In the genomic region with DNA sequence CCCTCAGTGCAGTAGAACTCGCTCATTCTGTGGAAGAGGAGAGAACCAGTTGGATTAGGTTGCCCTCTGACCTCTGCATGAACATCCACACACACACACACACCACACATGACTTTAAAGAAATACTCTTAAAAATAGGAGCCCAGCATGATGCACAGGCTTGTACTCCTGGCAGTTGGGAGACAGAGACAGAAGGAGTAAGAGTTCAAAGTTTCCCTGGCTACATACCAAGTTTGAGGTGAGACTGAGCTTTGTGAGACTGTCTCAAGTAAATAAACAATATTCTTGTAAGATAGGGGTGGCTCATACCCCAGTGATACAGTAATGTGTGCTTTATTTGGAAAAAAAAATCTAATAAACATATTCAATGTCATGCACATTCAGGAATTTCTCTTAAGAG, we compare ENCODE assay signal across 8 mouse cellular contexts. TPM values are rescaled to one million over a fixed set of nuclear protein-coding genes. Genes with fewer than 3 reads are reported as not detected.
DNase-seq lines count a peak whose midpoint lies in the region; ATAC-seq and TF ChIP-seq lines count a peak whose summit lies in the region.
"Had no signal": no experiment of that assay in that cellular context is flagged by ENCODE, and none has a peak within 500 bp of the region (broad histone marks: within the 10 kb centered on the region; RNA-seq: fewer than 3 reads in every experiment).

No protein-coding gene starts in this region.

- no peak for DNase-seq in lung, embryonic 14.5 days
- no peak for DNase-seq in lung, postnatal 36 days
- DNase-seq in limb, embryonic 10.5 days (ENCODE audit: low spot score) = no peak
- DNase-seq in frontal cortex, postnatal 36 days (ENCODE audit: low spot score in 2 of 2) = no peak
- DNase-seq in embryo, embryonic 10.5 days (ENCODE audit: low spot score) = no peak
- DNase-seq: right cerebral cortex, postnatal 14 days had no signal

- no peaks in the 10 kb centered on the region for H3K9me3 ChIP-seq in lung, embryonic 14.5 days (ENCODE audit: low read depth, low read length)
- no peaks in the 10 kb centered on the region for H3K9me3 ChIP-seq in forebrain, embryonic 12.5 days
- H3K9me3 ChIP-seq in limb, embryonic 10.5 days (replicated peaks) = no peaks in the 10 kb centered on the region
- no peaks in the 10 kb centered on the region for H3K9me3 ChIP-seq in neural tube, embryonic 15.5 days (replicated peaks)

- H3K27ac ChIP-seq in lung, embryonic 14.5 days (ENCODE audit: low read depth) = no peak overlapping the region
- H3K27ac ChIP-seq in forebrain, embryonic 12.5 days = no peak overlapping the region
- no peak overlapping the region for H3K27ac ChIP-seq in limb, embryonic 10.5 days
- no peak overlapping the region for H3K27ac ChIP-seq in neural tube, embryonic 15.5 days (replicated peaks)

- H3K36me3 ChIP-seq in lung, embryonic 14.5 days (ENCODE audit: insufficient read depth) = peaks cover 4% of the 10 kb centered on the region; the same call in 1 of the 2 replicates
- H3K36me3 ChIP-seq in forebrain, embryonic 12.5 days (replicated peaks) = no peaks in the 10 kb centered on the region; the same call in 1 of the 2 replicates
- peaks cover 13% of the 10 kb centered on the region for H3K36me3 ChIP-seq in limb, embryonic 10.5 days
- H3K36me3 ChIP-seq in neural tube, embryonic 15.5 days = peaks cover 9% of the 10 kb centered on the region

- ATAC-seq in lung, embryonic 14.5 days (ENCODE audit: insufficient read depth) = no peak
- ATAC-seq in forebrain, embryonic 12.5 days (ENCODE audit: low FRiP score) = no peak
- no peak for ATAC-seq in neural tube, embryonic 15.5 days (ENCODE audit: low FRiP score)

- H3K9ac ChIP-seq in lung, embryonic 14.5 days = 0 out of 2 replicates have a peak overlapping the region, but pooled peaks have one; percentile 84
- H3K9ac ChIP-seq in forebrain, embryonic 12.5 days = no peak overlapping the region
- no peak overlapping the region for H3K9ac ChIP-seq in neural tube, embryonic 15.5 days (replicated peaks)

- H3K4me1 ChIP-seq in lung, embryonic 14.5 days (ENCODE audit: insufficient read depth) = no peaks in the 10 kb centered on the region; the same call in 1 of the 2 replicates
- H3K4me1 ChIP-seq in forebrain, embryonic 12.5 days = peaks cover 12% of the 10 kb centered on the region
- peaks cover 10% of the 10 kb centered on the region for H3K4me1 ChIP-seq in limb, embryonic 10.5 days
- H3K4me1 ChIP-seq in neural tube, embryonic 15.5 days = peaks cover 17% of the 10 kb centered on the region

- peak overlapping the region; percentile 76 for H3K4me2 ChIP-seq in lung, embryonic 14.5 days
- H3K4me2 ChIP-seq in forebrain, embryonic 12.5 days = peak overlapping the region; percentile 91
- peak overlapping the region; percentile 66 for H3K4me2 ChIP-seq in neural tube, embryonic 15.5 days

- H3K27me3 ChIP-seq in lung, embryonic 14.5 days (ENCODE audit: insufficient read depth, low read length) = no peaks in the 10 kb centered on the region
- H3K27me3 ChIP-seq in forebrain, embryonic 12.5 days = no peaks in the 10 kb centered on the region
- H3K27me3 ChIP-seq in limb, embryonic 10.5 days (ENCODE audit: low read depth, poor library complexity, severe bottlenecking) = no peaks in the 10 kb centered on the region
- no peaks in the 10 kb centered on the region for H3K27me3 ChIP-seq in neural tube, embryonic 15.5 days (replicated peaks)

- TF ChIP-seq CTCF in lung, embryonic 14.5 days (IDR thresholded peaks at IDR 0.05; ENCODE audit: low read depth) = no peak

- 70% methylated on average over 1 of the region's 1 CpGs for WGBS in lung, embryonic 14.5 days
- 91% methylated on average over 1 of the region's 1 CpGs for WGBS in forebrain, embryonic 12.5 days
- WGBS in limb, embryonic 10.5 days = 88% methylated on average over 1 of the region's 1 CpGs
- 95% methylated on average over 1 of the region's 1 CpGs for WGBS in neural tube, embryonic 15.5 days

- H3K4me3 ChIP-seq in lung, embryonic 14.5 days (ENCODE audit: low read depth, low read length) = peak overlapping the region; percentile 84
- H3K4me3 ChIP-seq in forebrain, embryonic 12.5 days (replicated peaks) = peak overlapping the region; percentile 91
- H3K4me3 ChIP-seq in limb, embryonic 10.5 days = peak overlapping the region; percentile 91
- peak overlapping the region; percentile 84 for H3K4me3 ChIP-seq in neural tube, embryonic 15.5 days (replicated peaks)

RNA-seq across cellular contexts. Expression of gene Ndufb3, which starts 1.3 kb away (rescaled TPM):
- polyA plus RNA-seq in lung, embryonic 14.5 days (2014; fragmentation: Nextera tagmentation; extraction: Ambion mirVana) = 159 and 176 TPM in 2 replicates
- polyA plus RNA-seq in forebrain, embryonic 12.5 days (2016; fragmentation: Nextera tagmentation; extraction: Ambion mirVana) = 168 and 170 TPM in 2 replicates
- polyA plus RNA-seq in limb, embryonic 10.5 days (2016; fragmentation: Nextera tagmentation; extraction: Ambion mirVana) = 140 and 144 TPM in 2 replicates
- polyA plus RNA-seq in neural tube, embryonic 15.5 days (2015; fragmentation: Nextera tagmentation; extraction: Ambion mirVana) = 206 and 217 TPM in 2 replicates

RNA-seq across cellular contexts. Expression of gene Fam126b, which starts 1.4 kb away (rescaled TPM):
- 7.2 and 8.8 TPM in 2 replicates for polyA plus RNA-seq in lung, embryonic 14.5 days (2014; fragmentation: Nextera tagmentation; extraction: Ambion mirVana)
- polyA plus RNA-seq in forebrain, embryonic 12.5 days (2016; fragmentation: Nextera tagmentation; extraction: Ambion mirVana) = 10.2 and 11.2 TPM in 2 replicates
- polyA plus RNA-seq in limb, embryonic 10.5 days (2016; fragmentation: Nextera tagmentation; extraction: Ambion mirVana) = 4.8 and 6.0 TPM in 2 replicates
- 13.1 and 15.4 TPM in 2 replicates for polyA plus RNA-seq in neural tube, embryonic 15.5 days (2015; fragmentation: Nextera tagmentation; extraction: Ambion mirVana)
